Mouse (Mus musculus): Measurements from ENCODE around the gene Ovca2.
"Not testable (repeated sequence)": the region's sequence is repeated elsewhere in the genome, so short reads cannot be mapped to it uniquely, and the experiment has no call there.

Ovca2 gene

DNA sequence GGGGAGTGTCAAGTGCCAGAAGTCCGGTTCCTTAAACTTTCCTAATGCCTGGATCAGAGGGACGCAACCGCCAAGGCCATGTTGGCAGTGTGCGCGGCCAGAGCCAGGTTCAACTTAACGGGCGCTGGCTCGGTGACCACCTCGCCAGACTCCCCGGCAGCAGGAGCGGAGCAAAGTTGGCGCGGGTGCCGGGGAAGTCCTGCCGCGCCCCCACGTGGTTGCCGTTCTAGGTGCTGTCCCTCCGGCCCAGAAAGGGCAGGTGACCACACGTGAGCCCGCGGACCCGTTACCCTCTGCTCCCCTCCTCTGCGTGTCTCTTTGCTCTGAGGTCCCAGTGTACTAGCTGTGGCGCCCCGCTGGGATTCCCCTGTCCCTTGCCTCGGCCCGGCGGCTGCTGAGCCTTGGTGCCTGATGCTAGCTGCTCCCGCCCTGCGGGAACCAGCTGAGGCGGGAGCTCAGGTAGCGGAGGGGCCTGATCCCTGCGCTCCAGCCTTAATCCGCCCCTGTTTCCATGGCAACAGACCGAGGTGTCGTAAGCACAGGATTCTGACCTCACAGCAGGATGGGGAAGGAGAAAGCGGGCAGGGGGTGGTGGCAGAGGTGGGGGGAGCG is 16.3 kb upstream of the Ovca2 start:
- peak in 1 of 2 experiments; percentile 59 for DNase-seq (ENCODE audit: low spot score in 2 of 2)

DNA sequence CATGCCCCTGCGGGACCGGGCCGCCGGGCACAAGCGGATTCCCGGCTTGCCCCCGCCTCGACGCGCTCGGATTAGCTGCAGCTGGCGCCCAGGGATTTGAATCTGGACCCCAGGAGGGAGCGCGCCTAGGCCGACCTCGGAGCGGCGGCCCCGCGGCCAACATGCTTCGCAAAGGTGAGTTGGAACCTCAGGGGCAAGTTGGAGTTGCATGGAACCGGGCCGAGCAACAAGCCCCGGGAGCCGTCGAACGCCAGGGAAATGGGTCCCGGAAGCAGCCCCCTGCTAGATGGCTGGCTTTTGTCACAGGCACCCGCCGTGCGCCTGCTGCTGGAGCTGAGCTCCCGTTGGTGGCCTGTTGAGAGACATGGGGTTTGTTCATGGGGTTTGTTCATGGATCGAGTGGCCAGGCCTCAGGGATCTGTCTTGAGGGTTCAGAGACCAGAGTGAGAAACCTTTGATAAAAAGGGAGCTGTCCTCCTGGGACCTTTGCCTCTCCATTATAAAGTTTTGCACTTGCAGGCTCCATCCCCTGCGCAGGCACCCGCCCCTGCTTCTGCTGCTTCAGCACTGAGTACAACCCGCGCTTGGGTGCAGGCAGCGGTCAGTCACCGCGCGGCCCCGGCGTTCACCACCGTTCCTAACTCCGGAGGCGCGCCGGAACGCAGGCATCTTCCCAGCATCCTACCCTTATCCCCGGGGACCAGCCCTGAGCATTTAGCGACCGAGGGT is 15.7 kb upstream of the Ovca2 start:
- no peak for DNase-seq (ENCODE audit: low spot score in 2 of 2)

DNA sequence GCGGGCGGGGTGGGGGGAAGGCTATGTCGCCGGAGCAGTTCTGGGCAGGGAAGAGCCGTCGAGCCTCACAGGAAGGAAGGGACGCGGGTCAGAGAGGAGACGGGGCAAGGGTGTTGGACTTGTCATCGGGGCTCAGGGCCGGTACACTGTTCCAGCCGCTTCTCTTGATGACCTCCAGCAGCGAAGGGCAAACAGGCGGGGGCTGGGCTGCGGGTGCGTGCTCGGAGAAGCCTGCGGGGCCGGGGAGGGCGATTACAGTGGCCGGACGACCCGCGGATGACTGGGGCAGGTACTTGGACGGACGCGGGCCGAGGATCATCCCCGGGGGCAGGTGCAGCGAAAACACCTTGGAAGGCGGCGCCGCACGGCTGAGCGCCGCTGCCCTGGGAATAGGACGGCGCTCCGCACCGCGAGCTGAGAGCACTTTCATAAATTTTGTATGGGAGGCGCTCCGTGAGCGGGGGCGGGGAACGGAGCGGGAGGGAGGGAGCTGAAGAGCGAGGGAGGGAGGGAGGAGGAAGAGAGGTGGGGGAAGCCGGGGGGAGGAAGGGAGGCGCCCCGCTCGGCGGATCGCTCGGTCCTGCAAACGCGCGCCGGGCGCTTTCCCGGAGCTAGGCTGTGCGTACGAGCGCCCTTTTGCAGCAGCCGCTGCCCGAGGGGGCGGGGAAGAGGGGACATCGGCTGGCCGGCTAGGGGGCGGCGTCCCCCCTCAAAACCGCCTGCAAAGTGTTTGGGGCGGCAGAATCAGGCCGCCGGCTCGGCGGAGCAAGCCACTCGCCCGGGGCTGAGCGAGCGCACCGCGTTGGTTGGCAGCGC is 14.8 kb upstream of the Ovca2 start, which contains the start of gene Rtn4rl1:
Rtn4rl1 (plus strand) TSS at position 528 of the 816 bp plus-strand sequence.
- DNase-seq (ENCODE audit: low spot score in 2 of 2) = peak in 1 of 2 experiments; percentile 71

GRCm38 (mm10) chr11:75192336-75193214 is 13.9 kb upstream of the Ovca2 start:
- DNase-seq (ENCODE audit: low spot score in 2 of 2) = peak in 1 of 2 experiments; percentile 77

GRCm38 (mm10) chr11:75191841-75192240 is 13.2 kb upstream of the Ovca2 start:
- DNase-seq (ENCODE audit: low spot score in 2 of 2) = no peak

GRCm38 (mm10) chr11:75190905-75191441 is 12.3 kb upstream of the Ovca2 start, which contains the start of gene Dph1:
TSS of gene Dph1 (minus strand) at chr11:75191241.
- DNase-seq (ENCODE audit: low spot score in 2 of 2) = no peak

- peak in 1 of 2 experiments; percentile 76 for DNase-seq (ENCODE audit: low spot score in 2 of 2)
Measured at GRCm38 (mm10) chr11:75190371-75190724, 11.7 kb upstream of the Ovca2 start.

- DNase-seq (ENCODE audit: low spot score in 2 of 2) = no peak
Measured at GRCm38 (mm10) chr11:75189713-75190370, 11.2 kb upstream of the Ovca2 start.

DNA sequence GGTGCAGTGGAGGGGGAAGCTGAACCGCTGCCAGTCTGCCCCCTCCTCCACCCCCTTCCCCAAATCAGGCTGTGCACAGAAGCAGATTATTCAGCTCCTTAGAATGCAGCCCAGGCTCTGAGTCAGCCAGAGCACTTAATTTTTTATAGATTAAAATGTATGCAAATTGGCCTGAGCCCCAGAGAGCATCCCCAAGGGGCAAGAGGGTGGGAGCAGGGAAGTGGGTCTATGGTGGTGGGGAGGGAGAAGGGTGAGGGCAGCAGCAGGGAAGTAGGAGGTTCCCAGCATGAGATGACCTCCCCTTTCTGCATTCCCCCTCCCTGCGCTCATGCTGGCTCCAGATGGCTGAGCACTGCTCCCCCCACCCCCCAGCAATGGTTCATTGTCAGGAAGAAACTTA is 6.4 kb upstream of the Ovca2 start:
- DNase-seq (ENCODE audit: low spot score in 2 of 2) = no peak

DNA sequence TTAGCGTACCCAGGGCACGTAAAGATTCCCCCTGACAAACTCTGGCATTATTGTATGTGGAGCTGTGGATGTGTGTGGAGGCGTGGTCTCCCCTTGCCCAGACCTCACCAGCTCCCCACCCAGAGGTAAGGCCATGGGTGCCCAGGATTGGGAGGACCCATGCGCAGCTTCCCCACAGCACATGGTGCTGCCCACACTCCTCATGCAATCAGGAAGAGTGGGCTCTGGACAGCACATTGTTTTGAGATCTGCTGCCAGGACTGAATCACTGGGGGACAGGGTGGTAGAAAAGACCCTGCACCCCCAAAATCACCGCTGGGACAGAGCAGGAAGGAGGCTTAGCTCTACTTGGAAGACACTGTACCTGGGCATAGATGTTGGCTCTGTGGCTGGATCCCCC is 5.9 kb upstream of the Ovca2 start:
- no peak for DNase-seq (ENCODE audit: low spot score in 2 of 2)

GRCm38 (mm10) chr11:75183917-75184570 is 5.4 kb upstream of the Ovca2 start:
- DNase-seq (ENCODE audit: low spot score in 2 of 2) = no peak

- no peak for DNase-seq (ENCODE audit: low spot score in 2 of 2)
Measured at GRCm38 (mm10) chr11:75178011-75178410, 624 bp downstream of the Ovca2 start.

GRCm38 (mm10) chr11:75174574-75174973 is 4.1 kb downstream of the Ovca2 start:
- DNase-seq (ENCODE audit: low spot score in 2 of 2) = not testable (repeated sequence)

DNA sequence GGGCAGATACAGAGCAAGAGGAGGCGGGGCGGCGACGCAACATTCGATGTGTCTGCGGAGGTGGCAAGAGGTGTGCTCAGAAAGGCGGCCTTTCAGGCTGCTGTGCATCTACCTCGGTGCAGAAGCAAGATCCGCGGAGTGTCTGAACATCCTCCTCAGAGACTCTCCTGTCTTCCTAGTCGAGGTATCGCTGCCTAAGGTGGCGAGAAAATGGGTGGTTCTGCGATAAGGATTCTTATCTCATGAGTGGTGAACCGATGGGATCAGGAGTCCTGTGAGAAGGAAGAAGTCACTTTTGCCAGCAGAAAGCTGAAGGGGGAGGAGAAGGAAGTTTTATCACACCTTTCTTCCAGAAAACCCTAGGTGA is 4.9 kb downstream of the Ovca2 start:
- DNase-seq (ENCODE audit: low spot score in 2 of 2) = no peak

DNA sequence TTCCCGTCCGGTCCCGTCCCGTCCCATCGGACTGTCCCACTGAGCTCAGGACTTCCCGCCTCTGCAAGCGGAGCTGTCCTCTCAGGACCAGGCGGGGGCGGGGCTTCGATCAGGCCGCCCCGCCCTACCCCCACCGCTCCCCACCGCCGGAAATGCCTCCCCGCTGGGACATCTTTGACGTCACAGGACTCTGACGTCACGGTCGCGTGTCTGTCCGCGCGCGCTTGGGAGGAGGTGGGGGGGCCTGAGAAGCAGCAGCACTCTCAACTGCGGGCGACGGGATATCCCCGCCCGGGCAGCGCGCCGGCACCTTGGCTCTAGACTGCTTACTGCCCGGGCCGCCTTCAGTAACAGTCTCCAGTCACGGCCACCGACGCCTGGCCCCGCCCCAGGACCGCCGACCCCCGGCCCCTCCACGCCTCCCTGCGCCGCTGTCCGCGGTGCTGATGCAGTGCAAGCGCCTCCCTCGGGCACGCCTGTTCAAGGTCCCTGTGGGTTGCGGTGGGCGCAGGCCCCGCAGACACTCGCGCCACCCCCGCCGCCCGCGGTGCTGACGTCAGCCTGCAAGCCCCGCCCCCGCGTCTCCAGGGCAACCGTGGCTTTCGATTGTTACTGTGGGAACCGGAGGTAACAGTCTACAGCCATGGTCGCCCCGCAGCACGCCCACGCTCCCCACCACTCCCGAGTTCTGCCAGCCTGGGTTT is 5.4 kb downstream of the Ovca2 start:
- DNase-seq (ENCODE audit: low spot score in 2 of 2) = peak; percentile 94 to 96

- peak in 1 of 2 experiments; percentile 72 for DNase-seq (ENCODE audit: low spot score in 2 of 2)
Measured at GRCm38 (mm10) chr11:75172151-75173094, 6.2 kb downstream of the Ovca2 start.

GRCm38 (mm10) chr11:75171186-75171865 is 7.3 kb downstream of the Ovca2 start:
- peak in 1 of 2 experiments; percentile 32 for DNase-seq (ENCODE audit: low spot score in 2 of 2)
